Mouse (Mus musculus): ENCODE results near the gene Smyd3. TPM values are rescaled to one million over a fixed set of nuclear protein-coding genes. Genes with fewer than 3 reads are reported as not detected.

Smyd3 gene
- polyA plus RNA-seq, 1 experiment from 2014 or later: 22.3 TPM

GRCm38 (mm10) chr1:179266936-179267335 lies 250.9 kb downstream of the Smyd3 start:
- peaks cover 5% of the 10 kb centered on the region; the same call in 1 of the 2 replicates for H3K9me3 ChIP-seq (ENCODE audit: control insufficient read depth, low read length)
- no peaks in the 10 kb centered on the region for H3K27me3 ChIP-seq (replicated peaks; ENCODE audit: control insufficient read depth, insufficient read depth, low read length)
- H3K4me2 ChIP-seq (ENCODE audit: low read length): no peak overlapping the region
- no peak overlapping the region for H3K27ac ChIP-seq (ENCODE audit: low read depth)
- H3K9ac ChIP-seq (ENCODE audit: low read length): no peak overlapping the region
- DNase-seq (ENCODE audit: low spot score): no peak
- no peaks in the 10 kb centered on the region; the same call in 1 of the 2 replicates for H3K4me1 ChIP-seq (replicated peaks; ENCODE audit: control insufficient read depth, insufficient read depth, low read length)
- no peak for ATAC-seq (replicated peaks; ENCODE audit: low FRiP score, low TSS enrichment, low read depth)
- H3K36me3 ChIP-seq (ENCODE audit: control insufficient read depth, insufficient read depth, low read length): no peaks in the 10 kb centered on the region
- H3K4me3 ChIP-seq (ENCODE audit: low read depth, low read length): no peak overlapping the region
- WGBS: 84% methylated on average over 3 of the region's 3 CpGs

GRCm38 (mm10) chr1:179261496-179261966 lies 256.3 kb downstream of the Smyd3 start:
- Histone ChIP-seq H3K36me3 (ENCODE audit: control insufficient read depth, insufficient read depth, low read length) (no peaks in the 10 kb centered on the region), H3K27me3 (replicated peaks; ENCODE audit: control insufficient read depth, insufficient read depth, low read length) (no peaks in the 10 kb centered on the region), H3K4me1 (replicated peaks; ENCODE audit: control insufficient read depth, insufficient read depth, low read length) (peaks cover 6% of the 10 kb centered on the region), H3K9ac (ENCODE audit: low read length) (no peak overlapping the region), H3K9me3 (ENCODE audit: control insufficient read depth, low read length) (0 out of 2 replicates have a peak, but pooled peaks cover 4% of the 10 kb centered on the region), H3K4me2 (ENCODE audit: low read length) (no peak overlapping the region), H3K4me3 (ENCODE audit: low read depth, low read length) (no peak overlapping the region), H3K27ac (ENCODE audit: low read depth) (peak overlapping the region; percentile 11; the same call in 1 of the 2 replicates)
- DNase-seq (ENCODE audit: low spot score): no peak
- ATAC-seq (replicated peaks; ENCODE audit: low FRiP score, low TSS enrichment, low read depth): no peak
- WGBS: 39% methylated on average over 11 of the region's 11 CpGs

- Histone ChIP-seq H3K9me3 (ENCODE audit: control insufficient read depth, low read length) (0 out of 2 replicates have a peak, but pooled peaks cover 4% of the 10 kb centered on the region), H3K4me3 (ENCODE audit: low read depth, low read length) (no peak overlapping the region), H3K4me2 (ENCODE audit: low read length) (no peak overlapping the region), H3K27ac (ENCODE audit: low read depth) (no peak overlapping the region), H3K9ac (ENCODE audit: low read length) (no peak overlapping the region), H3K27me3 (replicated peaks; ENCODE audit: control insufficient read depth, insufficient read depth, low read length) (no peaks in the 10 kb centered on the region), H3K36me3 (ENCODE audit: control insufficient read depth, insufficient read depth, low read length) (no peaks in the 10 kb centered on the region), H3K4me1 (replicated peaks; ENCODE audit: control insufficient read depth, insufficient read depth, low read length) (no peaks in the 10 kb centered on the region)
- no peak for DNase-seq (ENCODE audit: low spot score)
- no peak for ATAC-seq (replicated peaks; ENCODE audit: low FRiP score, low TSS enrichment, low read depth)
- 87% methylated on average over 11 of the region's 11 CpGs for WGBS
These were observed 261.9 kb downstream of the Smyd3 start for GRCm38 (mm10) chr1:179255826-179256512.

- Histone ChIP-seq H3K27ac (ENCODE audit: low read depth) (no peak overlapping the region), H3K9me3 (ENCODE audit: control insufficient read depth, low read length) (no peaks in the 10 kb centered on the region), H3K9ac (ENCODE audit: low read length) (no peak overlapping the region), H3K4me1 (replicated peaks; ENCODE audit: control insufficient read depth, insufficient read depth, low read length) (no peaks in the 10 kb centered on the region), H3K4me3 (ENCODE audit: low read depth, low read length) (no peak overlapping the region), H3K27me3 (replicated peaks; ENCODE audit: control insufficient read depth, insufficient read depth, low read length) (no peaks in the 10 kb centered on the region), H3K4me2 (ENCODE audit: low read length) (no peak overlapping the region), H3K36me3 (ENCODE audit: control insufficient read depth, insufficient read depth, low read length) (no peaks in the 10 kb centered on the region)
- no peak for ATAC-seq (replicated peaks; ENCODE audit: low FRiP score, low TSS enrichment, low read depth)
- WGBS: 78% methylated on average over 3 of the region's 3 CpGs
- no peak for DNase-seq (ENCODE audit: low spot score)
These were observed 263.3 kb downstream of the Smyd3 start for GRCm38 (mm10) chr1:179254531-179254930.

- H3K4me3 ChIP-seq (ENCODE audit: low read depth, low read length): no peak overlapping the region
- no peak overlapping the region for H3K4me2 ChIP-seq (ENCODE audit: low read length)
- H3K27ac ChIP-seq (ENCODE audit: low read depth): no peak overlapping the region
- no peaks in the 10 kb centered on the region for H3K36me3 ChIP-seq (ENCODE audit: control insufficient read depth, insufficient read depth, low read length)
- no peak overlapping the region for H3K9ac ChIP-seq (ENCODE audit: low read length)
- H3K27me3 ChIP-seq (replicated peaks; ENCODE audit: control insufficient read depth, insufficient read depth, low read length): no peaks in the 10 kb centered on the region
- ATAC-seq (replicated peaks; ENCODE audit: low FRiP score, low TSS enrichment, low read depth) (no peak), DNase-seq (ENCODE audit: low spot score) (no peak)
- H3K9me3 ChIP-seq (ENCODE audit: control insufficient read depth, low read length): no peaks in the 10 kb centered on the region
- H3K4me1 ChIP-seq (replicated peaks; ENCODE audit: control insufficient read depth, insufficient read depth, low read length): no peaks in the 10 kb centered on the region
- WGBS: 78% methylated on average over 4 of the region's 4 CpGs
These were observed 265.2 kb downstream of the Smyd3 start for GRCm38 (mm10) chr1:179252611-179253010.

- no peak overlapping the region for H3K9ac ChIP-seq (ENCODE audit: low read length)
- 81% methylated on average over 3 of the region's 3 CpGs for WGBS
- DNase-seq (ENCODE audit: low spot score): no peak
- no peak overlapping the region for H3K4me2 ChIP-seq (ENCODE audit: low read length)
- no peaks in the 10 kb centered on the region for H3K4me1 ChIP-seq (replicated peaks; ENCODE audit: control insufficient read depth, insufficient read depth, low read length)
- H3K27me3 ChIP-seq (replicated peaks; ENCODE audit: control insufficient read depth, insufficient read depth, low read length): no peaks in the 10 kb centered on the region
- ATAC-seq (replicated peaks; ENCODE audit: low FRiP score, low TSS enrichment, low read depth): no peak
- H3K9me3 ChIP-seq (ENCODE audit: control insufficient read depth, low read length): no peaks in the 10 kb centered on the region
- H3K36me3 ChIP-seq (ENCODE audit: control insufficient read depth, insufficient read depth, low read length): no peaks in the 10 kb centered on the region
- H3K27ac ChIP-seq (ENCODE audit: low read depth): no peak overlapping the region
- H3K4me3 ChIP-seq (ENCODE audit: low read depth, low read length): no peak overlapping the region
These were observed 267.5 kb downstream of the Smyd3 start for GRCm38 (mm10) chr1:179250388-179250787.

GRCm38 (mm10) chr1:179243554-179243953 lies 274.3 kb downstream of the Smyd3 start:
- no peak overlapping the region for H3K4me3 ChIP-seq (ENCODE audit: low read depth, low read length)
- H3K4me1 ChIP-seq (replicated peaks; ENCODE audit: control insufficient read depth, insufficient read depth, low read length): no peaks in the 10 kb centered on the region
- no peak overlapping the region for H3K9ac ChIP-seq (ENCODE audit: low read length)
- H3K27ac ChIP-seq (ENCODE audit: low read depth): no peak overlapping the region
- H3K4me2 ChIP-seq (ENCODE audit: low read length): no peak overlapping the region
- 84% methylated on average over 8 of the region's 8 CpGs for WGBS
- DNase-seq (ENCODE audit: low spot score) (no peak), ATAC-seq (replicated peaks; ENCODE audit: low FRiP score, low TSS enrichment, low read depth) (no peak)
- H3K27me3 ChIP-seq (replicated peaks; ENCODE audit: control insufficient read depth, insufficient read depth, low read length): no peaks in the 10 kb centered on the region
- no peaks in the 10 kb centered on the region for H3K36me3 ChIP-seq (ENCODE audit: control insufficient read depth, insufficient read depth, low read length)
- H3K9me3 ChIP-seq (ENCODE audit: control insufficient read depth, low read length): no peaks in the 10 kb centered on the region

- no peaks in the 10 kb centered on the region; the same call in 1 of the 2 replicates for H3K4me1 ChIP-seq (replicated peaks; ENCODE audit: control insufficient read depth, insufficient read depth, low read length)
- DNase-seq (ENCODE audit: low spot score): no peak
- no peak overlapping the region for H3K9ac ChIP-seq (ENCODE audit: low read length)
- ATAC-seq (replicated peaks; ENCODE audit: low FRiP score, low TSS enrichment, low read depth): no peak
- H3K4me2 ChIP-seq (ENCODE audit: low read length): no peak overlapping the region
- H3K36me3 ChIP-seq (ENCODE audit: control insufficient read depth, insufficient read depth, low read length): no peaks in the 10 kb centered on the region
- no peaks in the 10 kb centered on the region for H3K9me3 ChIP-seq (ENCODE audit: control insufficient read depth, low read length)
- no peaks in the 10 kb centered on the region for H3K27me3 ChIP-seq (replicated peaks; ENCODE audit: control insufficient read depth, insufficient read depth, low read length)
- H3K27ac ChIP-seq (ENCODE audit: low read depth): no peak overlapping the region
- 77% methylated on average over 6 of the region's 6 CpGs for WGBS
- H3K4me3 ChIP-seq (ENCODE audit: low read depth, low read length): no peak overlapping the region
These were observed 277.1 kb downstream of the Smyd3 start for GRCm38 (mm10) chr1:179240663-179241279.
